ENCODE assay signal across 27 mouse cellular contexts in genomic region chr12:83234981-83235380, GRCm38 (mm10).
DNase-seq lines count a peak whose midpoint lies in the region; ATAC-seq lines count a peak whose summit lies in the region.
"Had no signal": no experiment of that assay in that cellular context is flagged by ENCODE, and none has a peak within 500 bp of the region (broad histone marks: within the 10 kb centered on the region; RNA-seq: fewer than 3 reads in every experiment).

No protein-coding gene starts in this region.

- H3K36me3 ChIP-seq in kidney, embryonic 16.5 days (ENCODE audit: insufficient read depth, low read length) = no peaks in the 10 kb centered on the region
- H3K36me3 ChIP-seq: embryonic facial prominence, embryonic 10.5 days; embryonic facial prominence, embryonic 13.5 days; forebrain, embryonic 12.5 days; forebrain, embryonic 15.5 days; heart, embryonic 10.5 days; heart, embryonic 13.5 days had no signal

- WGBS in kidney, embryonic 16.5 days = 56% methylated on average over 2 of the region's 2 CpGs

- H3K4me2 ChIP-seq in kidney, embryonic 16.5 days (replicated peaks; ENCODE audit: low read depth, low read length) = no peak overlapping the region
- H3K4me2 ChIP-seq: embryonic facial prominence, embryonic 13.5 days; forebrain, embryonic 12.5 days; forebrain, embryonic 15.5 days; heart, embryonic 13.5 days; hindbrain, embryonic 14.5 days had no signal

- H3K4me3 ChIP-seq in kidney, embryonic 16.5 days (ENCODE audit: low read length) = no peak overlapping the region
- H3K4me3 ChIP-seq: embryonic facial prominence, embryonic 10.5 days; embryonic facial prominence, embryonic 13.5 days; erythroblast, embryonic 14.5 days; forebrain, embryonic 12.5 days; forebrain, embryonic 15.5 days; heart, adult 2 months; heart, embryonic 10.5 days; heart, embryonic 13.5 days had no signal

- 0 out of 2 replicates have a peak, but pooled peaks have one; percentile 23 for ATAC-seq in kidney, embryonic 16.5 days (ENCODE audit: low FRiP score, low TSS enrichment)
- ATAC-seq: forebrain, embryonic 15.5 days; hindbrain, postnatal 0 days; Patski had no signal

- no peaks in the 10 kb centered on the region for H3K27me3 ChIP-seq in kidney, embryonic 16.5 days (ENCODE audit: insufficient read depth, low read length)
- H3K27me3 ChIP-seq: embryonic facial prominence, embryonic 13.5 days; forebrain, embryonic 12.5 days; forebrain, embryonic 15.5 days; heart, embryonic 13.5 days had no signal

- no peak overlapping the region for H3K27ac ChIP-seq in kidney, embryonic 16.5 days (ENCODE audit: low read length)
- H3K27ac ChIP-seq: embryonic facial prominence, embryonic 10.5 days; embryonic facial prominence, embryonic 13.5 days; forebrain, embryonic 12.5 days; forebrain, embryonic 15.5 days; heart, adult 2 months; heart, embryonic 10.5 days; heart, embryonic 13.5 days; hindbrain, embryonic 14.5 days; hindbrain, postnatal 0 days had no signal

- H3K9ac ChIP-seq in kidney, embryonic 16.5 days (replicated peaks; ENCODE audit: low read length) = no peak overlapping the region
- H3K9ac ChIP-seq: embryonic facial prominence, embryonic 13.5 days; forebrain, embryonic 12.5 days; forebrain, embryonic 15.5 days; heart, embryonic 13.5 days; hindbrain, embryonic 14.5 days had no signal

- peaks cover 6% of the 10 kb centered on the region; the same call in 1 of the 2 replicates for H3K9me3 ChIP-seq in kidney, embryonic 16.5 days (ENCODE audit: low read length)
- H3K9me3 ChIP-seq: forebrain, embryonic 12.5 days; forebrain, embryonic 15.5 days had no signal

- H3K4me1 ChIP-seq in kidney, embryonic 16.5 days (ENCODE audit: insufficient read depth, low read length) = peaks cover 9% of the 10 kb centered on the region; the same call in 1 of the 2 replicates
- H3K4me1 ChIP-seq: embryonic facial prominence, embryonic 13.5 days; forebrain, embryonic 15.5 days had no signal

- peak; percentile 13 for DNase-seq in kidney, adult 11 months
- DNase-seq in kidney, postnatal 36 days = no peak
- DNase-seq in kidney, adult 18-20 months = no peak
- DNase-seq in Muller cell, postnatal 12 days (ENCODE audit: inconsistent ontology term) = peak; percentile 68
- no peak for DNase-seq in adrenal gland, postnatal 10 days
- DNase-seq: adrenal gland, postnatal 14 days; cerebellum, adult 11 months; cerebellum, adult 2 months; cerebellum, adult 9-11 months; cerebellum, postnatal 25 days; embryo, embryonic 11 days; gastrocnemius, postnatal 10 days; gastrocnemius, postnatal 36 days; heart, adult 2 months; heart, postnatal 14 days; heart, postnatal 4 days had no signal

Comparison
In these comparisons a context has a peak if more than half of its experiments do, and no peak if none do; other contexts are left out.
1. DNase-seq: peak in kidney, adult 11 months (single experiment) and Muller cell, postnatal 12 days (single experiment); none in kidney, postnatal 36 days (0 of 2), kidney, adult 18-20 months (single experiment) and adrenal gland, postnatal 10 days (single experiment).